Mouse (Mus musculus) lung, embryonic 14.5 days (tissue): ENCODE results near the gene Adgrg3. TPM values are rescaled to one million over a fixed set of nuclear protein-coding genes. Genes with fewer than 3 reads are reported as not detected.

ENCODE experiments used
- ATAC-seq: fragments of 200-750 bp; cut with Nextera tagmentation; 2 replicates; pipeline ENCODE4 v1.8.0; 2017; ENCODE audit warnings: mild to moderate bottlenecking, moderate TSS enrichment, moderate library complexity; ENCODE audit not compliant: insufficient read depth
- DNase-seq: peaks from one replicate; pipeline ENCODE4 v3.0.0-alpha.2; 2015
- H3K27ac ChIP-seq: fragments of 300-500 bp; sonication (generic); 2 replicates; pipeline ENCODE4 v1.5.1; 2014; ENCODE audit warnings: low read depth, mild to moderate bottlenecking, moderate library complexity
- H3K27me3 ChIP-seq: fragments of 300-500 bp; sonication (generic); 2 replicates; pipeline ENCODE4 v1.6.1; 2014; ENCODE audit warnings: low read length, control low read depth; ENCODE audit not compliant: insufficient read depth
- H3K36me3 ChIP-seq: fragments of 300-500 bp; sonication (generic); 2 replicates; pipeline ENCODE4 v1.6.1; 2014; ENCODE audit warnings: control low read depth; ENCODE audit not compliant: insufficient read depth
- H3K4me1 ChIP-seq: fragments of 300-500 bp; sonication (generic); 2 replicates; pipeline ENCODE4 v1.6.1; 2014; ENCODE audit warnings: antibody characterized with exemption, control low read depth; ENCODE audit not compliant: insufficient read depth
- H3K4me2 ChIP-seq: fragments of 300-500 bp; sonication (generic); 2 replicates; pipeline ENCODE4 v1.6.1; 2014; ENCODE audit warnings: mild to moderate bottlenecking
- H3K4me3 ChIP-seq: fragments of 300-500 bp; sonication (generic); 2 replicates; pipeline ENCODE4 v1.5.1; 2014; ENCODE audit warnings: low read depth, low read length
- H3K9ac ChIP-seq: fragments of 300-500 bp; sonication (generic); 2 replicates; pipeline ENCODE4 v1.6.1; 2014
- H3K9me3 ChIP-seq: fragments of 300-500 bp; sonication (generic); 2 replicates; pipeline ENCODE4 v1.6.1; 2016; ENCODE audit warnings: low read depth, low read length, control low read depth
- CTCF ChIP-seq: IDR thresholded peaks from 2 replicates; pipeline ENCODE4 v1.5.1; 2016; ENCODE audit warnings: antibody characterized with exemption, low read depth
- WGBS: fragments of 180-500 bp; shearing (Covaris S2); extraction: QIAGEN DNeasy Blood & Tissue Kit; methylation state at CpG from one replicate; pipeline ENCODE4 v1.1.7; 2014; 5-methylcytosine and 5-hydroxymethylcytosine counted together
- polyA plus RNA-seq: library from polyadenylated mRNA; unstranded; fragments of >200 nt; fragmentation: Nextera tagmentation; extraction: Ambion mirVana; gene quantifications from 2 replicates; pipeline ENCODE4 v1.2.1, GENCODE M21; 2014

Gene Adgrg3
- polyA plus RNA-seq, 1 experiment from 2014 or later, result 4.0 TPM

GRCm38 (mm10) chr8:95093574-95093973 lies 76.1 kb downstream of the Adgrg3 start:
- H3K27ac ChIP-seq, result no peak overlapping the region
- DNase-seq (no peak), ATAC-seq (no peak)
- no peak for TF ChIP-seq CTCF
- peaks cover 60% of the 10 kb centered on the region for H3K36me3 ChIP-seq
- no peak overlapping the region for H3K4me2 ChIP-seq
- no peak overlapping the region for H3K4me3 ChIP-seq
- H3K9ac ChIP-seq, result no peak overlapping the region
- no peaks in the 10 kb centered on the region for H3K9me3 ChIP-seq
- WGBS, result 73% methylated on average over 4 of the region's 4 CpGs
- H3K4me1 ChIP-seq, result no peaks in the 10 kb centered on the region
- H3K27me3 ChIP-seq, result no peaks in the 10 kb centered on the region

Other genes starting within 250 kb of the Adgrg3 start
- 7.3 and 8.0 TPM in 2 replicates for gene Cx3cl1, start 245.7 kb upstream of the Adgrg3 start, polyA plus RNA-seq
- gene Ccl17, start 207.2 kb upstream of the Adgrg3 start, polyA plus RNA-seq, result not detected in 2 replicates
- gene Coq9, start 179.4 kb upstream of the Adgrg3 start, polyA plus RNA-seq, result 58.3 and 61.0 TPM in 2 replicates
- gene Ciapin1, start 179.3 kb upstream of the Adgrg3 start, polyA plus RNA-seq, result 96.0 and 105 TPM in 2 replicates
- gene Polr2c, start 160.2 kb upstream of the Adgrg3 start, polyA plus RNA-seq, result 162 and 169 TPM in 2 replicates
- 32.5 and 36.5 TPM in 2 replicates for gene Dok4, start 141.4 kb upstream of the Adgrg3 start, polyA plus RNA-seq
- gene Ccdc102a, start 99.6 kb upstream of the Adgrg3 start, polyA plus RNA-seq, result 29.9 and 34.1 TPM in 2 replicates
- gene Adgrg5, start 94.0 kb upstream of the Adgrg3 start, polyA plus RNA-seq, result 0.18 and 0.21 TPM in 2 replicates
- 33.8 and 45.3 TPM in 2 replicates for gene Adgrg1, start 42.9 kb upstream of the Adgrg3 start, polyA plus RNA-seq
- gene Drc7, start 37.4 kb downstream of the Adgrg3 start, polyA plus RNA-seq, result 0.07 TPM in 1 of 2 replicates, not detected in the other
- gene Katnb1, start 63.5 kb downstream of the Adgrg3 start, polyA plus RNA-seq, result 19.4 and 23.1 TPM in 2 replicates
- gene Kifc3, start 185.1 kb downstream of the Adgrg3 start, polyA plus RNA-seq, result 17.3 and 20.7 TPM in 2 replicates